Mouse (Mus musculus) stomach, postnatal 0 days (tissue): ENCODE data around the gene Wipf2.

ENCODE experiments used
- CTCF ChIP-seq: IDR thresholded peaks from 2 replicates; pipeline ENCODE4 v1.5.1; 2016; ENCODE audit warnings: antibody characterized with exemption, low read depth, mild to moderate bottlenecking, moderate library complexity
- EP300 ChIP-seq: optimal IDR thresholded peaks from 2 replicates; pipeline ENCODE3; 2016; ENCODE audit warnings: antibody characterized with exemption

DNA sequence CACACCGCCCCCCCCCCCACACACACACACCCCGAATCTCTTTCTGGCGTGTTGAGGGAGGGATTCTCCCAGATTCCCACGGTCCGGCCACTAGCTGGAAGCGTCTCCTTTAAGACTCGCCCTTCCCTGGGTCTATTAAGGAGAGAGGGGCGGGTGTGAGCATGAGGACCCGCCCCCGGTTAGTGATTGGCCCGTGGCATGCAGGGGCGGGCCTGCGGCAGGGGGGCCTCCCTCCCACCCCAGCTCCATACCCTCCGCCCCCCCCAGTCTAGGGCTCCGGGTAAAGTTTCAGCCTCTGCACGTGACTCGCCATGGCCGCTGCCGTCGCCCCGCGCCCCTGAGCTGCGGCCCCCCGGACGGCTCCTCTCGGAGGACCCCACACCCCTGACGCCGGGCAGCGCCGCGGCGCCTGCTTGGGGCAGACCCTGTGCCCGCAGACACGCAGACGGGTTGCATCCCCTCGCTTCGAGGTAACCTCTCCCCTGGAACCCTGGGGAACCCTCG lies 74.0 kb downstream of the Wipf2 start:
- no peak for TF ChIP-seq CTCF
- no peak for TF ChIP-seq EP300
